Mouse (Mus musculus) kidney, adult 2 months (tissue): ENCODE results near the gene Gcgr. TPM values are rescaled to one million over a fixed set of nuclear protein-coding genes. Genes with fewer than 3 reads are reported as not detected.
A peak's percentile ranks its signal among the peaks of the same experiment; 100 is the strongest.
"Not testable (repeated sequence)": the region's sequence is repeated elsewhere in the genome, so short reads cannot be mapped to it uniquely, and the experiment has no call there.

Experiments used
- DNase-seq: peaks from one replicate; pipeline ENCODE4 v3.0.0; 2021
- H3K27ac ChIP-seq: fragments of 200-500 bp; 2 replicates; pipeline ENCODE4 v1.5.1; 2012; ENCODE audit warnings: low read depth, low read length, control low read depth, inconsistent platforms; ENCODE audit not compliant: insufficient read depth
- H3K27me3 ChIP-seq: fragments of 200-500 bp; replicated peaks from 2 replicates; pipeline ENCODE4 v1.6.1; 2012; ENCODE audit warnings: mild to moderate bottlenecking, moderate library complexity, low read length, inconsistent platforms; ENCODE audit not compliant: control insufficient read depth, insufficient read depth
- H3K36me3 ChIP-seq: fragments of 200-500 bp; 2 replicates; pipeline ENCODE4 v1.6.1; 2012; ENCODE audit warnings: mild to moderate bottlenecking, moderate library complexity, low read length, inconsistent platforms; ENCODE audit not compliant: control insufficient read depth, insufficient read depth
- H3K4me1 ChIP-seq: fragments of 200-500 bp; 2 replicates; pipeline ENCODE4 v1.6.1; 2011; ENCODE audit warnings: low read length; ENCODE audit not compliant: control insufficient read depth, insufficient read depth
- H3K4me3 ChIP-seq: fragments of 200-500 bp; 2 replicates; pipeline ENCODE4 v1.5.1; 2011; ENCODE audit warnings: mild to moderate bottlenecking, low read depth, low read length, control low read depth; ENCODE audit not compliant: insufficient read depth
- CTCF ChIP-seq: fragments of 200-500 bp; conservative IDR thresholded peaks from 2 replicates; pipeline ENCODE4 v1.5.1; 2011; ENCODE audit warnings: low read depth, mild to moderate bottlenecking, control low read depth, low read length, moderate library complexity, mixed read lengths; ENCODE audit not compliant: insufficient read depth, insufficient read length
- POLR2A ChIP-seq: fragments of 200-500 bp; IDR thresholded peaks from one replicate; pipeline ENCODE4 v1.6.1; 2011; ENCODE audit warnings: low read depth, low read length, control low read depth
- WGBS: fragments of 180-500 bp; shearing (Covaris S2); methylation state at CpG from one replicate; pipeline ENCODE4 v1.1.7; 2018; 5-methylcytosine and 5-hydroxymethylcytosine counted together
- polyA plus RNA-seq: library from polyadenylated mRNA; depleted of rRNA; stranded (reverse); fragments of >200 nt; gene quantifications from 2 replicates; pipeline ENCODE4 v1.2.3, GENCODE M21; 2012

The Gcgr gene
- polyA plus RNA-seq, 1 experiment = 52.8 TPM

DNA sequence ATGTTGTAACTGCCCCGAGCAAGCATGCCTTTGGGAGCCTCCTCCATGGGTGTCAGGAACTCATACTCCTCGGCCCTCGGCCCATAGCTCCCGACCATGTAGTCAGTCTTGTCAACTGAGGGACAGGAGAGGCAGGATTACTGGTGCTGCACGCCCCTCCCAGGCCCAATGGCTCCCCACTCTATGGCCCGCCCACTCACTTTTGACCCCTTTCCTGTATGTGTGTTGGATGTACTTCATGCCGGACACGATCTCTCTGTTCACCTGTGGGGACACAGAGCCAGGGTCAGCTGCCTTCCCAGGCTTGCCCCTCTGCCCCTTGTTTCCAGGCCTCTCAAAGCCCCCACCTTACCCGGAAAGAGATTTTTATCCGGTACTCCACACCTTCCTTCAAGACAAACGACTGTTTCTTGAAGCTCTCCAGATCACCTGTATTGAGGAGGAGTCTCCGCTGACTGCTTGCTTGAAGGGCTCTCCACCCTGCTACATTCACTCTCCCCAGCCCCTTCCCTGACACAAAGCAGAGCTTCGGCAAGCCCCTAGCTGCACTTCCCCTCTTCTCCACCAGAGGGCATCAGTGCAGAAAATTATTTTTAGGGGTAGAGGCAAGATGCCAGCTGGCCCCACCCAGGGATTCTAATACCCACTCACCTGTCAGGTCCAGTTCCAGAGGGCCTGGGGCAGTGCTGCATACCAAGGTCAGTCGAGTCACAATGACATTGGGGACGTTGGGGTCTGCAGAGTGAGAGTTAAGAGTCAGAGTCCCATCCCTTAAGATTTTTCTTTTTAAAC is 49.0 kb downstream of the Gcgr start:
- H3K36me3 ChIP-seq = peaks cover 3% of the 10 kb centered on the region
- no peaks in the 10 kb centered on the region for H3K27me3 ChIP-seq
- H3K4me1 ChIP-seq = peaks cover 38% of the 10 kb centered on the region
- TF ChIP-seq POLR2A = no peak
- peak; percentile 72 for TF ChIP-seq CTCF
- H3K4me3 ChIP-seq = peak overlapping the region; percentile 95
- WGBS = 39% methylated on average over 15 of the region's 15 CpGs
- peak overlapping the region; percentile 98 for H3K27ac ChIP-seq
- DNase-seq = peak; percentile 75

DNA sequence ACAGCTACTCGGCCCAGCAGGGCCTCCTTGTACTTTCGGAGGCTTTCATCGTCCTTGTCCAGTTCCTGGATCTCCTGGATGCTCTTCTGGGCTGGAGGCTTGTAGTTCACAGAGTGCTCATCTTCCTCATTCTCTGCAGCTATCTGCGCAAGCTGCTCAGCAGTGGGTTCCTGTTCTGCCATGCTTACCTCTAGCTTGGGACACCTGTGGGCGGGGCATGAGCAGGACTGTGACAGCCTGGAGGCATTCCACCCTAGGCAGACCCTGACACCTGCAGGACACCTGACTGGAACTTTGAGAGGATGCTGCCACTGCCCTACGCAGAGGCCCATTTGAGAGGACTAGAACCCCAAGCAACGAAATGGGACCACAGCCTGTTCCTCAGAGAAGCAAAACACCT is 49.7 kb downstream of the Gcgr start:
- TF ChIP-seq POLR2A = no peak
- no peak for TF ChIP-seq CTCF
- Histone ChIP-seq H3K4me1 (peaks cover 38% of the 10 kb centered on the region), H3K4me3 (peak overlapping the region; percentile 95), H3K27ac (peak overlapping the region; percentile 98), H3K27me3 (no peaks in the 10 kb centered on the region), H3K36me3 (peaks cover 3% of the 10 kb centered on the region)
- 31% methylated on average over 7 of the region's 7 CpGs for WGBS
- peak; percentile 49 for DNase-seq

DNA sequence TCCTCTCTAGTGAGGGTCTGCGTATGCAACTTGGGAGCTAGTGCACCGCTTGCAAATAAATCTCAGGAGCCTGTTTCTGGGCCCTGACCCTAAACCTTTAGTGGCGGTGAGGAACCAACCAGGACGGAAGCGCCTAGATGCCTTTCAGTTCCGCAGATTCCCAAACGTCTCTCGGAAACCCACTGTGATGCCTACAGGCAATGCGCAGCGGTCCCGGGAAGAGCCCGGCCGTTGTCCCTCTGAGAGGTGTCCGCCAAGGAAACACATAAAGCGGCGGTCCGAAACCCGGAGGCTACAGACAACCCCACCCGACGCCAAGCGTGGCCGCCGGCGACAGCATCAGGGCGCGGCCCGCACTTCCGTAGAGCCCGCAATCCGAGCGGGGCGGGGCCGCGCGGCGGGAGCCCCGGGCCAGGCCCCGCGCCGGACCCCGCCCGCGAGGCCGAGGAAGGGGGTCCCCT is 50.4 kb downstream of the Gcgr start:
- TF ChIP-seq CTCF (no peak), POLR2A (no peak)
- H3K4me3 ChIP-seq = peak overlapping the region; percentile 95
- H3K4me1 ChIP-seq = peaks cover 38% of the 10 kb centered on the region
- DNase-seq = peak; percentile 51
- H3K36me3 ChIP-seq = peaks cover 3% of the 10 kb centered on the region
- H3K27me3 ChIP-seq = no peaks in the 10 kb centered on the region
- WGBS = under 1% methylated on average over 44 of the region's 44 CpGs
- H3K27ac ChIP-seq = peak overlapping the region; percentile 98

DNA sequence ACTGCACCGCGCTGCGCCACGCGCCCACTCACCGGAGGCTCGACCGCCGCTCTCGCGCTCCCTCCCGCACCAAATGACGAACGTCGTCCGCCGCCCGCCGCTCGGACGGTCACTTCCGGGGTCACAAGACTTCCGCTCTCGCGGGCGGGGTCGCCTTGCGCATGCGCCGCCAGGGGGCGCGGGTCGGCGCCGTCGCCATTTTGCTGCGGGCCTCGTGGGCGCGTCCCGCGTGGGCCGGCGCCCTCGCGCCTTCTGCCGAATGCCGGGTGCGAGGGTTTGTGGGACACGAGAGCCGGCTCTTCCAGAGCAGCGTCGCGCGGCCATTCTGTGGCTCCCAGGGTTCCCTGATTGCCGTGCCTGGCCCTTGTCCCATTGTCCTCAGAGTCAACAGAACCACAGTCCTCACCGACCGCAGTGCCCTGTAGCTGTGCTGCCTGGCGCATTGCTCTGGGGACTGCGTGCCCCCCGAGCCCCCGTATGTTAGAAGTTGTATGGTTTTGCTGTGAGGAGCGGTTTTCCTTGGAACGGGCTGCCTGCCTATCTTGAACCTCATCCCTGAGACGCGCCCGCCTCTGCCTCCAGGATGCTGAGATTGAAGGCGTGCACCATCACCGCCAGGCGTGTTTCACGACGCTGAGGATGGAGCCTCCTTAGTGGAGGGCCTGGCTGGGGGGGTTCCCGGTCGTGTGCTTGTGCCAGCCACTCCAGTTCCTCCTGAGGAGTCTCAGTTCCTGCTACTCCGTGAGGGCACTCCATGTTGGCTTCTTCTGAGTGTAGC is 51.2 kb downstream of the Gcgr start, which contains the start of gene Arhgdia:
Gene Arhgdia, minus strand, starts transcription at position 135 of the 778 bp plus-strand sequence.
- DNase-seq = peak; percentile 91
- Histone ChIP-seq H3K4me1 (peaks cover 34% of the 10 kb centered on the region), H3K27me3 (no peaks in the 10 kb centered on the region), H3K36me3 (peaks cover 3% of the 10 kb centered on the region), H3K4me3 (peak within 1 kb of the TSS; percentile 95), H3K27ac (peak within 1 kb of the TSS; percentile 98)
- 4% methylated on average over 73 of the region's 75 CpGs for WGBS
- TF ChIP-seq CTCF (peak; percentile 26; the same call in 1 of the 2 replicates), POLR2A (peak; percentile 66)

GRCm38 (mm10) chr11:120582268-120582981 is 51.9 kb downstream of the Gcgr start:
- H3K27me3 ChIP-seq = no peaks in the 10 kb centered on the region
- 61% methylated on average over 8 of the region's 8 CpGs for WGBS
- peak overlapping the region; percentile 95; the same call in 1 of the 2 replicates for H3K4me3 ChIP-seq
- peak overlapping the region; percentile 98; the same call in 1 of the 2 replicates for H3K27ac ChIP-seq
- peaks cover 3% of the 10 kb centered on the region for H3K36me3 ChIP-seq
- DNase-seq = peak; percentile 67
- 0 out of 2 replicates have a peak, but pooled peaks have one; percentile 13 for TF ChIP-seq CTCF
- no peak for TF ChIP-seq POLR2A
- H3K4me1 ChIP-seq = peaks cover 29% of the 10 kb centered on the region

- not testable (repeated sequence) for H3K4me3 ChIP-seq, H3K36me3 ChIP-seq, H3K27ac ChIP-seq, DNase-seq, H3K27me3 ChIP-seq
- H3K4me1 ChIP-seq = peaks cover 25% of the 10 kb centered on the region
- 95% methylated on average over 2 of the region's 2 CpGs for WGBS
These were observed 52.4 kb downstream of the Gcgr start for GRCm38 (mm10) chr11:120582982-120583293.

DNA sequence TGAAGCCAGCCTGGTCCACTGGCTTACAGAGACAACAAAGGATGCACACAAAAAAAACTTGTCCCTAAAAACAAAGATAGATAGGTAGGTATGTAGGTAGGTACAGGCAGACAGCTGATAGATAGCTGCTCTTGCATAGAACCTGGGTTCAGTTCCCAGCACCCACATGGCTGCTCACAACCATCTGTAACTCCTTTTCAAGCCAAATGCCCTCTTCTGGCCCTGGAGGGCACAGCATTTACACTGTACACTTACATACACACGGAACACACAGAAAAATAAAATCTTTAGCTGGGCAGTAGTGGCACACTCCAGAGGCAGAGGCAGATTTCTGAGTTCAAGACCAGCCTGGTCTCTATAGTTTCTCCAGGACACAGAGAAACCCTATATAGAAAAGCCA is 53.4 kb downstream of the Gcgr start:
- Histone ChIP-seq H3K36me3 (peaks cover under 1% of the 10 kb centered on the region; the same call in 1 of the 2 replicates), H3K27me3 (no peaks in the 10 kb centered on the region), H3K4me3 (no peak overlapping the region), H3K4me1 (peaks cover 16% of the 10 kb centered on the region), H3K27ac (no peak overlapping the region)
- TF ChIP-seq CTCF (no peak), POLR2A (no peak)
- 95% methylated on average over 1 of the region's 1 CpGs for WGBS
- no peak for DNase-seq
